Mouse (Mus musculus) limb, embryonic 15.5 days (tissue): ENCODE results near the gene Atp1b1. TPM values are rescaled to one million over a fixed set of nuclear protein-coding genes. Genes with fewer than 3 reads are reported as not detected.

Experiments used
- ATAC-seq: fragments of 200-750 bp; cut with Nextera tagmentation; 2 replicates; pipeline ENCODE4 v1.8.0; 2017; ENCODE audit warnings: low read depth, moderate TSS enrichment; ENCODE audit not compliant: insufficient number of reproducible peaks, low FRiP score, low TSS enrichment
- H3K27ac ChIP-seq: fragments of 300-500 bp; sonication (generic); 2 replicates; pipeline ENCODE4 v1.5.1; 2015; ENCODE audit warnings: moderate library complexity, mild to moderate bottlenecking, inconsistent platforms
- H3K27me3 ChIP-seq: fragments of 300-500 bp; sonication (generic); 2 replicates; pipeline ENCODE4 v1.6.1; 2015; ENCODE audit warnings: inconsistent platforms
- H3K36me3 ChIP-seq: fragments of 300-500 bp; sonication (generic); 2 replicates; pipeline ENCODE4 v1.6.1; 2015; ENCODE audit warnings: inconsistent platforms
- H3K4me1 ChIP-seq: fragments of 300-500 bp; sonication (generic); 2 replicates; pipeline ENCODE4 v1.6.1; 2015; ENCODE audit warnings: inconsistent platforms
- H3K4me2 ChIP-seq: fragments of 300-500 bp; sonication (generic); 2 replicates; pipeline ENCODE4 v1.6.1; 2015; ENCODE audit warnings: mild to moderate bottlenecking, inconsistent platforms
- H3K4me3 ChIP-seq: fragments of 300-500 bp; sonication (generic); 2 replicates; pipeline ENCODE4 v1.5.1; 2015; ENCODE audit warnings: mild to moderate bottlenecking, inconsistent platforms
- H3K9ac ChIP-seq: fragments of 300-500 bp; sonication (generic); 2 replicates; pipeline ENCODE4 v1.6.1; 2015; ENCODE audit warnings: inconsistent platforms
- H3K9me3 ChIP-seq: fragments of 300-500 bp; sonication (generic); 2 replicates; pipeline ENCODE4 v1.6.1; 2016; ENCODE audit warnings: inconsistent platforms
- WGBS: fragments of 180-500 bp; shearing (Covaris S2); methylation state at CpG from one replicate; pipeline ENCODE4 v1.1.7; 2015; 5-methylcytosine and 5-hydroxymethylcytosine counted together
- polyA plus RNA-seq: library from polyadenylated mRNA; unstranded; fragments of >200 nt; fragmentation: Nextera tagmentation; extraction: Ambion mirVana; gene quantifications from 2 replicates; pipeline ENCODE4 v1.2.1, GENCODE M21; 2015

Atp1b1 gene
- polyA plus RNA-seq, 1 experiment from 2014 or later = 23.6 TPM

- no peak for ATAC-seq
- Histone ChIP-seq H3K27me3 (no peaks in the 10 kb centered on the region), H3K36me3 (0 out of 2 replicates have a peak, but pooled peaks cover 5% of the 10 kb centered on the region), H3K27ac (no peak overlapping the region), H3K9me3 (no peaks in the 10 kb centered on the region), H3K4me1 (no peaks in the 10 kb centered on the region; the same call in 1 of the 2 replicates), H3K9ac (no peak overlapping the region), H3K4me2 (no peak overlapping the region), H3K4me3 (no peak overlapping the region)
- 68% methylated on average over 5 of the region's 5 CpGs for WGBS
Observed at GRCm38 (mm10) chr1:164432649-164433048, 25.5 kb downstream of the Atp1b1 start.

- H3K27ac ChIP-seq = no peak overlapping the region
- no peak overlapping the region for H3K9ac ChIP-seq
- no peaks in the 10 kb centered on the region for H3K9me3 ChIP-seq
- no peak overlapping the region for H3K4me3 ChIP-seq
- H3K27me3 ChIP-seq = no peaks in the 10 kb centered on the region
- no peaks in the 10 kb centered on the region for H3K4me1 ChIP-seq
- H3K4me2 ChIP-seq = no peak overlapping the region
- ATAC-seq = no peak
- no peaks in the 10 kb centered on the region for H3K36me3 ChIP-seq
- 84% methylated on average over 9 of the region's 9 CpGs for WGBS
Observed at GRCm38 (mm10) chr1:164428644-164429043, 29.5 kb downstream of the Atp1b1 start.

- WGBS = 69% methylated on average over 7 of the region's 7 CpGs
Observed at GRCm38 (mm10) chr1:164427777-164428176, 30.4 kb downstream of the Atp1b1 start.

GRCm38 (mm10) chr1:164426227-164426626, 31.9 kb downstream of the Atp1b1 start:
- H3K4me2 ChIP-seq = no peak overlapping the region
- no peak overlapping the region for H3K9ac ChIP-seq
- H3K27me3 ChIP-seq = no peaks in the 10 kb centered on the region
- H3K27ac ChIP-seq = no peak overlapping the region
- H3K36me3 ChIP-seq = no peaks in the 10 kb centered on the region
- no peak overlapping the region for H3K4me3 ChIP-seq
- H3K9me3 ChIP-seq = no peaks in the 10 kb centered on the region
- 85% methylated on average over 7 of the region's 7 CpGs for WGBS
- no peak for ATAC-seq
- H3K4me1 ChIP-seq = no peaks in the 10 kb centered on the region

More at GRCm38 (mm10) chr1:164427777-164428176, 30.4 kb downstream of the Atp1b1 start:
- no peaks in the 10 kb centered on the region for H3K9me3 ChIP-seq
- no peaks in the 10 kb centered on the region for H3K4me1 ChIP-seq
- H3K27me3 ChIP-seq = no peaks in the 10 kb centered on the region
- H3K9ac ChIP-seq = no peak overlapping the region
- ATAC-seq = no peak
- no peak overlapping the region for H3K27ac ChIP-seq
- no peak overlapping the region for H3K4me3 ChIP-seq
- no peak overlapping the region for H3K4me2 ChIP-seq
- no peaks in the 10 kb centered on the region for H3K36me3 ChIP-seq

- H3K9ac ChIP-seq = no peak overlapping the region
- no peaks in the 10 kb centered on the region for H3K9me3 ChIP-seq
- ATAC-seq = no peak
- H3K27me3 ChIP-seq = no peaks in the 10 kb centered on the region
- 81% methylated on average over 6 of the region's 6 CpGs for WGBS
- H3K4me3 ChIP-seq = no peak overlapping the region
- no peak overlapping the region for H3K4me2 ChIP-seq
- no peaks in the 10 kb centered on the region for H3K4me1 ChIP-seq
- no peak overlapping the region for H3K27ac ChIP-seq
- H3K36me3 ChIP-seq = no peaks in the 10 kb centered on the region
Observed at GRCm38 (mm10) chr1:164420623-164421354, 37.4 kb downstream of the Atp1b1 start.

GRCm38 (mm10) chr1:164419401-164419800, 38.8 kb downstream of the Atp1b1 start:
- Histone ChIP-seq H3K4me1 (no peaks in the 10 kb centered on the region), H3K4me3 (no peak overlapping the region), H3K27me3 (no peaks in the 10 kb centered on the region), H3K27ac (no peak overlapping the region), H3K9ac (no peak overlapping the region), H3K36me3 (no peaks in the 10 kb centered on the region), H3K4me2 (no peak overlapping the region), H3K9me3 (no peaks in the 10 kb centered on the region)
- ATAC-seq = no peak
- WGBS = 74% methylated on average over 8 of the region's 8 CpGs

GRCm38 (mm10) chr1:164418320-164418719, 39.8 kb downstream of the Atp1b1 start:
- Histone ChIP-seq H3K4me3 (no peak overlapping the region), H3K9me3 (no peaks in the 10 kb centered on the region), H3K4me2 (no peak overlapping the region), H3K27me3 (no peaks in the 10 kb centered on the region), H3K4me1 (no peaks in the 10 kb centered on the region), H3K9ac (no peak overlapping the region), H3K27ac (no peak overlapping the region), H3K36me3 (no peaks in the 10 kb centered on the region; the same call in 1 of the 2 replicates)
- 73% methylated on average over 10 of the region's 10 CpGs for WGBS
- no peak for ATAC-seq

- 65% methylated on average over 3 of the region's 3 CpGs for WGBS
- no peaks in the 10 kb centered on the region for H3K9me3 ChIP-seq
- H3K9ac ChIP-seq = no peak overlapping the region
- no peaks in the 10 kb centered on the region for H3K4me1 ChIP-seq
- no peak overlapping the region for H3K4me2 ChIP-seq
- H3K36me3 ChIP-seq = peaks cover 7% of the 10 kb centered on the region; the same call in 1 of the 2 replicates
- no peaks in the 10 kb centered on the region for H3K27me3 ChIP-seq
- H3K27ac ChIP-seq = no peak overlapping the region
- ATAC-seq = no peak
- no peak overlapping the region for H3K4me3 ChIP-seq
Observed at GRCm38 (mm10) chr1:164417604-164418003, 40.6 kb downstream of the Atp1b1 start.

- no peak overlapping the region for H3K9ac ChIP-seq
- H3K4me3 ChIP-seq = no peak overlapping the region
- no peak overlapping the region for H3K4me2 ChIP-seq
- H3K27me3 ChIP-seq = no peaks in the 10 kb centered on the region
- no peak for ATAC-seq
- 89% methylated on average over 12 of the region's 12 CpGs for WGBS
- no peaks in the 10 kb centered on the region for H3K4me1 ChIP-seq
- H3K36me3 ChIP-seq = peaks cover 7% of the 10 kb centered on the region; the same call in 1 of the 2 replicates
- no peak overlapping the region for H3K27ac ChIP-seq
- no peaks in the 10 kb centered on the region for H3K9me3 ChIP-seq
Observed at GRCm38 (mm10) chr1:164416692-164417394, 41.3 kb downstream of the Atp1b1 start.

GRCm38 (mm10) chr1:164415347-164415751, 42.8 kb downstream of the Atp1b1 start:
- H3K36me3 ChIP-seq = peaks cover 7% of the 10 kb centered on the region; the same call in 1 of the 2 replicates
- no peak overlapping the region for H3K9ac ChIP-seq
- H3K27ac ChIP-seq = no peak overlapping the region
- ATAC-seq = no peak
- no peak overlapping the region for H3K4me2 ChIP-seq
- H3K27me3 ChIP-seq = no peaks in the 10 kb centered on the region
- no peak overlapping the region for H3K4me3 ChIP-seq
- H3K9me3 ChIP-seq = no peaks in the 10 kb centered on the region
- no peaks in the 10 kb centered on the region for H3K4me1 ChIP-seq
- 89% methylated on average over 2 of the region's 2 CpGs for WGBS

GRCm38 (mm10) chr1:164413608-164414007, 44.5 kb downstream of the Atp1b1 start:
- Histone ChIP-seq H3K4me1 (no peaks in the 10 kb centered on the region), H3K9me3 (no peaks in the 10 kb centered on the region), H3K36me3 (peaks cover 7% of the 10 kb centered on the region; the same call in 1 of the 2 replicates), H3K4me2 (no peak overlapping the region), H3K4me3 (no peak overlapping the region), H3K9ac (no peak overlapping the region), H3K27ac (no peak overlapping the region), H3K27me3 (no peaks in the 10 kb centered on the region)
- WGBS = 93% methylated on average over 11 of the region's 11 CpGs
- ATAC-seq = no peak

GRCm38 (mm10) chr1:164412906-164413305, 45.2 kb downstream of the Atp1b1 start:
- H3K4me3 ChIP-seq = no peak overlapping the region
- H3K4me1 ChIP-seq = no peaks in the 10 kb centered on the region
- H3K4me2 ChIP-seq = no peak overlapping the region
- no peak overlapping the region for H3K9ac ChIP-seq
- WGBS = 94% methylated on average over 9 of the region's 9 CpGs
- H3K27ac ChIP-seq = no peak overlapping the region
- no peak for ATAC-seq
- H3K27me3 ChIP-seq = no peaks in the 10 kb centered on the region
- peaks cover 7% of the 10 kb centered on the region; the same call in 1 of the 2 replicates for H3K36me3 ChIP-seq
- H3K9me3 ChIP-seq = no peaks in the 10 kb centered on the region
